Mouse (Mus musculus) testis, adult 2 months (tissue): ENCODE results near the gene Aoc2. TPM values are rescaled to one million over a fixed set of nuclear protein-coding genes. Genes with fewer than 3 reads are reported as not detected.
A peak's percentile ranks its signal among the peaks of the same experiment; 100 is the strongest.

Experiments used
- H3K27ac ChIP-seq: fragments of 200-500 bp; 2 replicates; pipeline ENCODE4 v1.5.1; 2012; ENCODE audit warnings: low read depth, low read length; ENCODE audit not compliant: control insufficient read depth, insufficient read depth
- H3K27me3 ChIP-seq: fragments of 200-500 bp; 2 replicates; pipeline ENCODE4 v1.6.1; 2012; ENCODE audit warnings: mild to moderate bottlenecking, low read length, moderate library complexity; ENCODE audit not compliant: control insufficient read depth, insufficient read depth
- H3K36me3 ChIP-seq: fragments of 200-500 bp; 2 replicates; pipeline ENCODE4 v1.6.1; 2012; ENCODE audit warnings: mild to moderate bottlenecking, low read length; ENCODE audit not compliant: control insufficient read depth, insufficient read depth
- H3K4me1 ChIP-seq: fragments of 200-500 bp; 2 replicates; pipeline ENCODE4 v1.6.1; 2012; ENCODE audit warnings: low read length; ENCODE audit not compliant: control insufficient read depth, insufficient read depth
- H3K4me3 ChIP-seq: fragments of 200-500 bp; 2 replicates; pipeline ENCODE4 v1.5.1; 2012; ENCODE audit warnings: low read depth, mild to moderate bottlenecking, low read length, moderate library complexity, mixed read lengths; ENCODE audit not compliant: control insufficient read depth
- CTCF ChIP-seq: fragments of 200-500 bp; IDR thresholded peaks from 2 replicates; pipeline ENCODE4 v1.5.1; 2012; ENCODE audit warnings: low read depth, mild to moderate bottlenecking, inconsistent platforms, low read length, moderate library complexity; ENCODE audit not compliant: control insufficient read depth, insufficient read depth, insufficient replicate concordance
- POLR2A ChIP-seq: fragments of 200-500 bp; IDR thresholded peaks from 2 replicates; pipeline ENCODE4 v1.6.1; 2012; ENCODE audit warnings: low read depth, mild to moderate bottlenecking, inconsistent platforms, low read length, moderate library complexity; ENCODE audit not compliant: control insufficient read depth
- polyA plus RNA-seq: library from polyadenylated mRNA; depleted of rRNA; stranded (reverse); fragments of >200 nt; gene quantifications from 2 replicates; pipeline ENCODE4 v1.2.3, GENCODE M21; 2012

Aoc2 gene
- polyA plus RNA-seq, 1 experiment, result 4.7 TPM

- Histone ChIP-seq H3K27me3 (no peaks in the 10 kb centered on the region), H3K36me3 (no peaks in the 10 kb centered on the region), H3K27ac (peak within 1 kb of the TSS; percentile 67), H3K4me1 (peaks cover 8% of the 10 kb centered on the region), H3K4me3 (peak within 1 kb of the TSS; percentile 93)
- TF ChIP-seq POLR2A (peak; percentile 71), CTCF (peak; percentile 98)
Observed at GRCm38 (mm10) chr11:101302004-101302798, 22.7 kb upstream of the Aoc2 start, which contains the start of gene Becn1. Gene Becn1 (minus strand): TSS chr11:101302286.

DNA sequence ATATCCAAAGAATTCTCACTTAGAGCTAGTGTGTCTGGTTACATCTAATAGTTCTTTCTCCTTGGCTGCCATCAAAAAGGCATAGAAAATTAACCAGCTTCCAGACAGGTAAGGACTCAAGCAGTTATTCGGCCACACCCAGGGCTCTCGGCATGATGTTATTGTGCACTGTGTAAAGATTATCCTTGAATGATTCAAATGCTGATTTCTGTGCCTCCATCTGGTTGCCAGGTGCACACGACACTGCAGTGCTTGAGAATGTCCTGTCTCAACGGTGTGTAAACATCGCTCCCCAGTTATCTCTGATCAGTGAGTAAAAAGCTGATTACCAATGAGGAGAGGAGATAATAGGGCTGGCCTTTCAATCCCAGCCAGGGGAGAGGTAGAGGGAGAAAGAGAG, 17.1 kb upstream of the Aoc2 start:
- Histone ChIP-seq H3K4me1 (no peaks in the 10 kb centered on the region), H3K27ac (no peak overlapping the region), H3K27me3 (no peaks in the 10 kb centered on the region), H3K36me3 (no peaks in the 10 kb centered on the region), H3K4me3 (no peak overlapping the region)
- TF ChIP-seq POLR2A, result no peak

DNA sequence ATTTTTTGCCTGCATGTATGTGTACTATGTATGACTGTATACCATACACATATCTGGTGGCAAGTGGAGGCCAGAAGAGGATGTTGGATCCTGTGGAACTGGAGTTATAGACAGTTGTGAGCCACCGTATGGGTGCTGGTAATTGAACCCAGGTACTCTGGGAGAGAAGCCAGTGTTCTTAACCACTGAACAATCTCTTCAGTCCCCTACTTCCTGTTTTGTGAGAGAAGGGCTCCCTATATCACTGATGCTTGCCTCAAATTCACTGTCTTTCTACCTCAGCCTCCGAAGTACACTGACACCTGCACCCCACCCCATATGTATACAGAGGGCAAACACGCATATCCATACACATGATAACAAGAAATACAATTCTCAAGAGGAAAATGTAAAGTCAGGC, 13.8 kb upstream of the Aoc2 start:
- no peaks in the 10 kb centered on the region for H3K36me3 ChIP-seq
- H3K4me3 ChIP-seq, result no peak overlapping the region
- H3K27me3 ChIP-seq, result no peaks in the 10 kb centered on the region
- H3K27ac ChIP-seq, result no peak overlapping the region
- no peak for TF ChIP-seq POLR2A
- TF ChIP-seq CTCF, result no peak
- peaks cover 2% of the 10 kb centered on the region for H3K4me1 ChIP-seq

- TF ChIP-seq POLR2A (no peak), CTCF (no peak)
- no peaks in the 10 kb centered on the region for H3K27me3 ChIP-seq
- no peak overlapping the region for H3K27ac ChIP-seq
- H3K4me1 ChIP-seq, result peaks cover 6% of the 10 kb centered on the region
- H3K36me3 ChIP-seq, result no peaks in the 10 kb centered on the region
- no peak overlapping the region for H3K4me3 ChIP-seq
Observed at GRCm38 (mm10) chr11:101312150-101312549, 12.7 kb upstream of the Aoc2 start.

- H3K4me1 ChIP-seq, result peaks cover 6% of the 10 kb centered on the region
- no peak overlapping the region for H3K4me3 ChIP-seq
- peaks cover 1% of the 10 kb centered on the region; the same call in 1 of the 2 replicates for H3K36me3 ChIP-seq
- TF ChIP-seq CTCF, result no peak
- no peak for TF ChIP-seq POLR2A
- H3K27me3 ChIP-seq, result no peaks in the 10 kb centered on the region
- H3K27ac ChIP-seq, result no peak overlapping the region
Observed at GRCm38 (mm10) chr11:101314567-101314966, 10.3 kb upstream of the Aoc2 start.

DNA sequence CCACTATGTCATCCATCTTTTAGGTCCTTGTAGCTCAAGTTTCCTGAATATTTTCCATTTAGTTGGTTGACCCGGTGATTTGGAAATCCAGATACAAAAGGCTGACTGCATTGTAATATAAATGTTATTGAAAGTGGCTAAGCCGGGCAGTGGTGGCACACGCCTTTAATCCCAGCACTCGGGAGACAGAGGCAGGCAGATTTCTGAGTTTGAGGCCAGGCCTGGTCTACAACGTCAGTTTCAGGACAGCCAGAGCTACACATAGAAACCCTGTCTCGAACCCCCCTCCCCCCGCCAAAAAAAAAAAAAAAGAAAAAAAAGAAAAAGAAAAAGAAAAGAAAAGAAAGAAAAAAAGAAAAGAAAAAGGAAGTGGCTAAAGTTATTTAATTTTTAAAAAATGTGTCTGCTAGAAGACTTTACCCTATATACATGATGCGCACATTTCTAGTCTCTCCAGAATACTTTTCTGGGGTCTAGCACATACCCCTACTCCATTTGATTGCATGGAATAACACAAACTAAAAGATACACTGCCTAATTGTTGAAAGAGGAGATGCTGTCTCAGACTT, 9.7 kb upstream of the Aoc2 start:
- Histone ChIP-seq H3K27me3 (no peaks in the 10 kb centered on the region), H3K4me1 (peaks cover 6% of the 10 kb centered on the region), H3K27ac (peak overlapping the region; percentile 99), H3K4me3 (peak overlapping the region; percentile 100), H3K36me3 (peaks cover 1% of the 10 kb centered on the region; the same call in 1 of the 2 replicates)
- no peak for TF ChIP-seq POLR2A

DNA sequence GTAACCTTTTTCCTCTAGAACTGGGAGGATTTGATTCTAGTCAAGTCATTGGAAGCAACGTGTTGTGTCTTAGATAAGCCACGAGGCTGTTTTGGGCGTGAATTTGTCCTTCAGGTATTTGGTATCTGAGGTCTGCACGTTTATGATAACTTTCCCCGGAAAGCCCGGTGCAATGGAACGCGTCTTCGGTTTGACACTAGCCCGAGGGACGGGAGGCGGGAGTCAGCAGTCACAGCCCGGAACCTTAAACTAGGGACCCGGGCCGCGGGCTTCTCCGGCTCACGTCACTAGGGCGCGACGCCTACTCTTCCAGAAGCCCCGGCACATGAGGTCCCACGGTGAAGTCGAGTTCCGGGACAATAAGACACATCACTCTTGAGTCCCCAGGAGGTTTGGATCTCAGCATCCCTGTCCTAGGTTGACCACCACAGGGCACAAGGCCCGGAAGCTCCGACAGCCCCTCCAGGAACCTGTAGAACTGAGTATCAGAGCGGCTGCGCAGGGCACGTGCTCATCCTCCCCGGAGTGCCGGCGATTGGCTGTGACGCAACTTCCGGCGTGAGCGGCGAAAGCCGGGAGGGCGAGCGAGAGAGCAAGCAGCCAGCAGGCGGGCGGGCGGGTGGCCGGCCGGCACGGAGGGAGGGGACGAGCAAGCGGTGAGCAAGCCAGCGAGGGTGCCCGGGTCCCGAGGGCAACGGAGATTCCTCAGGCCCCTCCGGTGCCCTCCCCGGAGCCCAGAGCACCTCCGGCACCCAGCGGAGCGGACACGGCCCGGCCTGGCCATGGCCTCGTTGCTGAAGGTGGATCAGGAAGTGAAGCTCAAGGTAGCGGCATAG, 9.0 kb upstream of the Aoc2 start, which contains the start of gene Psme3:
Gene Psme3, plus strand, starts transcription at position 549 of the 836 bp plus-strand sequence.
- Histone ChIP-seq H3K4me3 (peak within 1 kb of the TSS; percentile 100), H3K36me3 (peaks cover 1% of the 10 kb centered on the region; the same call in 1 of the 2 replicates), H3K4me1 (peaks cover 6% of the 10 kb centered on the region), H3K27ac (peak within 1 kb of the TSS; percentile 99), H3K27me3 (no peaks in the 10 kb centered on the region)
- TF ChIP-seq POLR2A, result peak; percentile 83
- TF ChIP-seq CTCF, result no peak
